Mouse (Mus musculus): Measurements from ENCODE around the gene Frmpd1. TPM values are rescaled to one million over a fixed set of nuclear protein-coding genes. Genes with fewer than 3 reads are reported as not detected.

Gene Frmpd1
- polyA plus RNA-seq, 1 experiment from 2014 or later = 1.00 TPM

- Histone ChIP-seq H3K9me3 (no peaks in the 10 kb centered on the region), H3K4me1 (peaks cover 17% of the 10 kb centered on the region), H3K27ac (no peak overlapping the region), H3K4me2 (peak overlapping the region; percentile 99), H3K9ac (peak overlapping the region; percentile 71), H3K4me3 (replicated peaks) (peak overlapping the region; percentile 62), H3K36me3 (replicated peaks) (no peaks in the 10 kb centered on the region), H3K27me3 (peaks cover 50% of the 10 kb centered on the region)
- WGBS = 26% methylated on average over 13 of the region's 13 CpGs
- peak; percentile 3 for ATAC-seq (ENCODE audit: low FRiP score)
Observed at GRCm38 (mm10) chr4:45183818-45184520, 706 bp upstream of the Frmpd1 start.

- no peak for ATAC-seq (ENCODE audit: low FRiP score)
- no peaks in the 10 kb centered on the region for H3K36me3 ChIP-seq (replicated peaks)
- H3K4me2 ChIP-seq = peak overlapping the region; percentile 99
- H3K9ac ChIP-seq = peak overlapping the region; percentile 71
- no peak overlapping the region for H3K27ac ChIP-seq
- WGBS = 3% methylated on average over 10 of the region's 10 CpGs
- peak overlapping the region; percentile 62 for H3K4me3 ChIP-seq (replicated peaks)
- no peaks in the 10 kb centered on the region for H3K9me3 ChIP-seq
- H3K4me1 ChIP-seq = peaks cover 19% of the 10 kb centered on the region
- H3K27me3 ChIP-seq = peaks cover 50% of the 10 kb centered on the region
Observed at GRCm38 (mm10) chr4:45185331-45185669, 625 bp downstream of the Frmpd1 start.

GRCm38 (mm10) chr4:45198296-45198695, 13.6 kb downstream of the Frmpd1 start:
- Histone ChIP-seq H3K27ac (no peak overlapping the region), H3K4me1 (no peaks in the 10 kb centered on the region), H3K9me3 (no peaks in the 10 kb centered on the region), H3K4me3 (replicated peaks) (no peak overlapping the region), H3K36me3 (replicated peaks) (no peaks in the 10 kb centered on the region), H3K27me3 (no peaks in the 10 kb centered on the region), H3K4me2 (no peak overlapping the region), H3K9ac (no peak overlapping the region)
- WGBS = 73% methylated on average over 3 of the region's 3 CpGs
- ATAC-seq (ENCODE audit: low FRiP score) = no peak

- Histone ChIP-seq H3K4me3 (replicated peaks) (no peak overlapping the region), H3K27me3 (no peaks in the 10 kb centered on the region), H3K4me2 (no peak overlapping the region), H3K9ac (no peak overlapping the region), H3K4me1 (peaks cover 1% of the 10 kb centered on the region; the same call in 1 of the 2 replicates), H3K36me3 (replicated peaks) (no peaks in the 10 kb centered on the region), H3K9me3 (no peaks in the 10 kb centered on the region), H3K27ac (no peak overlapping the region)
- WGBS = 92% methylated on average over 7 of the region's 7 CpGs
- no peak for ATAC-seq (ENCODE audit: low FRiP score)
Observed at GRCm38 (mm10) chr4:45203283-45203682, 18.6 kb downstream of the Frmpd1 start.

- 0 out of 2 replicates have a peak, but pooled peaks cover 3% of the 10 kb centered on the region for H3K27me3 ChIP-seq
- WGBS = 69% methylated on average over 4 of the region's 4 CpGs
Observed at GRCm38 (mm10) chr4:45207444-45207843, 22.8 kb downstream of the Frmpd1 start.

GRCm38 (mm10) chr4:45208832-45209363, 24.2 kb downstream of the Frmpd1 start:
- 31% methylated on average over 12 of the region's 12 CpGs for WGBS
- H3K4me2 ChIP-seq = peak overlapping the region; percentile 17; the same call in 1 of the 2 replicates

More at GRCm38 (mm10) chr4:45207444-45207843, 22.8 kb downstream of the Frmpd1 start:
- H3K4me2 ChIP-seq = no peak overlapping the region
- peaks cover 14% of the 10 kb centered on the region for H3K4me1 ChIP-seq
- H3K9ac ChIP-seq = no peak overlapping the region
- ATAC-seq (ENCODE audit: low FRiP score) = no peak
- H3K36me3 ChIP-seq (replicated peaks) = no peaks in the 10 kb centered on the region
- H3K9me3 ChIP-seq = no peaks in the 10 kb centered on the region
- no peak overlapping the region for H3K4me3 ChIP-seq (replicated peaks)
- no peak overlapping the region for H3K27ac ChIP-seq

GRCm38 (mm10) chr4:45212342-45213063, 27.8 kb downstream of the Frmpd1 start:
- no peak for ATAC-seq (ENCODE audit: low FRiP score)
- H3K4me2 ChIP-seq = no peak overlapping the region
- 0 out of 2 replicates have a peak, but pooled peaks cover 3% of the 10 kb centered on the region for H3K27me3 ChIP-seq
- H3K9ac ChIP-seq = no peak overlapping the region
- H3K4me1 ChIP-seq = peaks cover 14% of the 10 kb centered on the region
- no peaks in the 10 kb centered on the region for H3K9me3 ChIP-seq
- H3K4me3 ChIP-seq (replicated peaks) = no peak overlapping the region
- no peak overlapping the region for H3K27ac ChIP-seq
- WGBS = 86% methylated on average over 11 of the region's 11 CpGs
- no peaks in the 10 kb centered on the region for H3K36me3 ChIP-seq (replicated peaks)

More at GRCm38 (mm10) chr4:45208832-45209363, 24.2 kb downstream of the Frmpd1 start:
- Histone ChIP-seq H3K4me3 (replicated peaks) (no peak overlapping the region), H3K4me1 (peaks cover 14% of the 10 kb centered on the region), H3K36me3 (replicated peaks) (no peaks in the 10 kb centered on the region), H3K9ac (no peak overlapping the region), H3K27ac (peak overlapping the region; percentile 50; the same call in 1 of the 2 replicates), H3K9me3 (no peaks in the 10 kb centered on the region), H3K27me3 (0 out of 2 replicates have a peak, but pooled peaks cover 3% of the 10 kb centered on the region)
- peak; percentile 73 for ATAC-seq (ENCODE audit: low FRiP score)

GRCm38 (mm10) chr4:45219946-45220345, 35.3 kb downstream of the Frmpd1 start:
- H3K4me3 ChIP-seq (replicated peaks) = no peak overlapping the region
- 90% methylated on average over 8 of the region's 8 CpGs for WGBS
- H3K4me1 ChIP-seq = 0 out of 2 replicates have a peak, but pooled peaks cover 3% of the 10 kb centered on the region
- H3K36me3 ChIP-seq (replicated peaks) = no peaks in the 10 kb centered on the region
- H3K4me2 ChIP-seq = no peak overlapping the region
- H3K27me3 ChIP-seq = no peaks in the 10 kb centered on the region
- H3K9me3 ChIP-seq = no peaks in the 10 kb centered on the region
- no peak overlapping the region for H3K27ac ChIP-seq
- H3K9ac ChIP-seq = no peak overlapping the region
- ATAC-seq (ENCODE audit: low FRiP score) = no peak

- no peaks in the 10 kb centered on the region for H3K27me3 ChIP-seq
- H3K36me3 ChIP-seq (replicated peaks) = no peaks in the 10 kb centered on the region
- no peak for ATAC-seq (ENCODE audit: low FRiP score)
- no peak overlapping the region for H3K4me3 ChIP-seq (replicated peaks)
- H3K27ac ChIP-seq = no peak overlapping the region
- 92% methylated on average over 2 of the region's 2 CpGs for WGBS
- no peak overlapping the region for H3K4me2 ChIP-seq
- H3K9me3 ChIP-seq = no peaks in the 10 kb centered on the region
- H3K9ac ChIP-seq = no peak overlapping the region
- 0 out of 2 replicates have a peak, but pooled peaks cover 3% of the 10 kb centered on the region for H3K4me1 ChIP-seq
Observed at GRCm38 (mm10) chr4:45222395-45222794, 37.7 kb downstream of the Frmpd1 start.

- Histone ChIP-seq H3K9ac (no peak overlapping the region), H3K4me3 (replicated peaks) (no peak overlapping the region), H3K9me3 (no peaks in the 10 kb centered on the region), H3K36me3 (replicated peaks) (no peaks in the 10 kb centered on the region), H3K4me1 (no peaks in the 10 kb centered on the region), H3K27me3 (no peaks in the 10 kb centered on the region), H3K27ac (no peak overlapping the region), H3K4me2 (no peak overlapping the region)
- 89% methylated on average over 5 of the region's 5 CpGs for WGBS
- ATAC-seq (ENCODE audit: low FRiP score) = no peak
Observed at GRCm38 (mm10) chr4:45230263-45230662, 45.6 kb downstream of the Frmpd1 start.

GRCm38 (mm10) chr4:45238260-45238659, 53.6 kb downstream of the Frmpd1 start:
- no peaks in the 10 kb centered on the region for H3K36me3 ChIP-seq (replicated peaks)
- H3K9me3 ChIP-seq = no peaks in the 10 kb centered on the region
- H3K4me1 ChIP-seq = no peaks in the 10 kb centered on the region
- 88% methylated on average over 5 of the region's 5 CpGs for WGBS
- no peak overlapping the region for H3K4me2 ChIP-seq
- no peak overlapping the region for H3K9ac ChIP-seq
- no peak for ATAC-seq (ENCODE audit: low FRiP score)
- no peak overlapping the region for H3K27ac ChIP-seq
- H3K27me3 ChIP-seq = no peaks in the 10 kb centered on the region
- no peak overlapping the region for H3K4me3 ChIP-seq (replicated peaks)

GRCm38 (mm10) chr4:45241330-45241729, 56.7 kb downstream of the Frmpd1 start:
- 86% methylated on average over 5 of the region's 5 CpGs for WGBS
- no peak overlapping the region for H3K9ac ChIP-seq
- no peaks in the 10 kb centered on the region for H3K9me3 ChIP-seq
- no peak for ATAC-seq (ENCODE audit: low FRiP score)
- no peak overlapping the region for H3K4me3 ChIP-seq (replicated peaks)
- H3K4me2 ChIP-seq = no peak overlapping the region
- 0 out of 2 replicates have a peak, but pooled peaks cover 3% of the 10 kb centered on the region for H3K27me3 ChIP-seq
- H3K4me1 ChIP-seq = no peaks in the 10 kb centered on the region
- no peak overlapping the region for H3K27ac ChIP-seq
- no peaks in the 10 kb centered on the region for H3K36me3 ChIP-seq (replicated peaks)

Measured in forebrain, embryonic 12.5 days (tissue).